Mouse (Mus musculus): ENCODE measurements at regions not wholly inside any gene's neighbourhood (a gene's known extent, or its start where the extent isn't known, plus 50 kb on each side); places are given as distances from the start of the nearest gene placed in this dataset.

- TF ChIP-seq EP300 (IDR thresholded peaks at IDR 0.05; ENCODE audit: low read depth) (no peak), CTCF (IDR thresholded peaks at IDR 0.05; ENCODE audit: low read depth) (no peak)
Observed at GRCm38 (mm10) chr10:16803978-16804377, 919.0 kb upstream of the Cited2 start.

Measured in liver, embryonic 14.5 days (tissue).